ENCODE assay signal across 1 mouse cellular context in genomic region chr15:79067631-79068030, GRCm38 (mm10).
TF ChIP-seq lines count a peak whose summit lies in the region.

No protein-coding gene starts in this region.

TF ChIP-seq in MEL, 35 proteins besides CTCF, POLR2A, EP300 and RAD21 (continued from another document):
- TF ChIP-seq ETS1 (IDR thresholded peaks at IDR 0.05; ENCODE audit: low read depth, low read length) (peak; percentile 100), JUND (IDR thresholded peaks at IDR 0.05; ENCODE audit: low read depth, low read length) (peak; percentile 75), RCOR1 (IDR thresholded peaks at IDR 0.05; ENCODE audit: low read depth, low read length) (peak; percentile 5; the same call in 1 of the 2 replicates), NRF1 (IDR thresholded peaks at IDR 0.05; ENCODE audit: insufficient read depth, low read depth, low read length, poor library complexity, severe bottlenecking) (no peak), UBTF (IDR thresholded peaks at IDR 0.05; ENCODE audit: borderline replicate concordance, insufficient read depth, low read depth, low read length) (no peak), POLR2AphosphoS2 (IDR thresholded peaks at IDR 0.05; ENCODE audit: low read length) (no peak), MAZ (IDR thresholded peaks at IDR 0.05; ENCODE audit: low read depth, low read length) (no peak), TCF12 (IDR thresholded peaks at IDR 0.05; ENCODE audit: low read depth, low read length) (peak; percentile 92), TAL1 (IDR thresholded peaks at IDR 0.05; ENCODE audit: low read length) (peak; percentile 84), GATA1 (IDR thresholded peaks at IDR 0.05; ENCODE audit: low read depth, low read length) (peak; percentile 99), MXI1 (IDR thresholded peaks at IDR 0.05; ENCODE audit: low read depth, low read length) (peak; percentile 56; the same call in 1 of the 2 replicates), NELFE (IDR thresholded peaks at IDR 0.05; ENCODE audit: low read depth, low read length) (no peak), BHLHE40 (IDR thresholded peaks at IDR 0.05; ENCODE audit: borderline replicate concordance, low read depth, low read length) (no peak), MYB (IDR thresholded peaks at IDR 0.05; ENCODE audit: low read depth, low read length) (no peak), SMC3 (IDR thresholded peaks at IDR 0.05; ENCODE audit: low read depth, low read length) (no peak), CHD1 (IDR thresholded peaks at IDR 0.05; ENCODE audit: low read depth, low read length) (no peak), ZNF384 (IDR thresholded peaks at IDR 0.05; ENCODE audit: low read depth, low read length) (no peak), ZC3H11A (IDR thresholded peaks at IDR 0.05; ENCODE audit: low read depth, low read length) (no peak), E2F4 (IDR thresholded peaks at IDR 0.05; ENCODE audit: borderline replicate concordance, low read depth, low read length) (no peak), CHD2 (IDR thresholded peaks at IDR 0.05; ENCODE audit: low read length) (no peak)
